Mouse (Mus musculus): ENCODE results near the gene Pou4f2. TPM values are rescaled to one million over a fixed set of nuclear protein-coding genes. Genes with fewer than 3 reads are reported as not detected.

Pou4f2 gene
- not detected in 2 replicates for polyA plus RNA-seq (2015; fragmentation: Nextera tagmentation; extraction: Ambion mirVana)

- H3K9ac ChIP-seq (ENCODE audit: low read depth, low read length): no peak within 1 kb of the TSS
- H3K36me3 ChIP-seq (ENCODE audit: control insufficient read depth, insufficient read depth, low read length): no peaks in the 10 kb centered on the region
- H3K27me3 ChIP-seq (replicated peaks; ENCODE audit: control insufficient read depth, insufficient read depth, low read length): peaks cover 68% of the 10 kb centered on the region
- peak within 1 kb of the TSS; percentile 39 for H3K4me3 ChIP-seq (ENCODE audit: low read length)
- H3K27ac ChIP-seq (ENCODE audit: low read length): no peak within 1 kb of the TSS
- ATAC-seq: 0 out of 2 replicates have a peak, but pooled peaks have one; percentile 18
- H3K9me3 ChIP-seq (ENCODE audit: control insufficient read depth, low read length): no peaks in the 10 kb centered on the region
- peak within 1 kb of the TSS; percentile 75 for H3K4me2 ChIP-seq (ENCODE audit: low read depth, low read length)
- peaks cover 18% of the 10 kb centered on the region; the same call in 1 of the 2 replicates for H3K4me1 ChIP-seq (ENCODE audit: control insufficient read depth, insufficient read depth, low read length)
- WGBS: under 1% methylated on average over 48 of the region's 54 CpGs
Measured at GRCm38 (mm10) chr8:78436071-78436651, at the start of gene Pou4f2. Gene Pou4f2 (minus strand): TSS chr8:78436645.

GRCm38 (mm10) chr8:78477051-78477829 lies 40.8 kb upstream of the Pou4f2 start:
- Histone ChIP-seq H3K27me3 (replicated peaks; ENCODE audit: control insufficient read depth, insufficient read depth, low read length) (no peaks in the 10 kb centered on the region), H3K4me2 (ENCODE audit: low read depth, low read length) (no peak overlapping the region), H3K9ac (ENCODE audit: low read depth, low read length) (no peak overlapping the region), H3K27ac (ENCODE audit: low read length) (no peak overlapping the region), H3K36me3 (ENCODE audit: control insufficient read depth, insufficient read depth, low read length) (no peaks in the 10 kb centered on the region), H3K4me1 (ENCODE audit: control insufficient read depth, insufficient read depth, low read length) (no peaks in the 10 kb centered on the region), H3K4me3 (ENCODE audit: low read length) (no peak overlapping the region), H3K9me3 (ENCODE audit: control insufficient read depth, low read length) (no peaks in the 10 kb centered on the region)
- no peak for ATAC-seq
- 39% methylated on average over 6 of the region's 6 CpGs for WGBS

GRCm38 (mm10) chr8:78467889-78468288 lies 31.4 kb upstream of the Pou4f2 start:
- H3K27me3 ChIP-seq (replicated peaks; ENCODE audit: control insufficient read depth, insufficient read depth, low read length): no peaks in the 10 kb centered on the region
- H3K36me3 ChIP-seq (ENCODE audit: control insufficient read depth, insufficient read depth, low read length): no peaks in the 10 kb centered on the region
- H3K4me2 ChIP-seq (ENCODE audit: low read depth, low read length): no peak overlapping the region
- WGBS: 91% methylated on average over 2 of the region's 2 CpGs
- H3K4me1 ChIP-seq (ENCODE audit: control insufficient read depth, insufficient read depth, low read length): no peaks in the 10 kb centered on the region
- no peaks in the 10 kb centered on the region for H3K9me3 ChIP-seq (ENCODE audit: control insufficient read depth, low read length)
- no peak for ATAC-seq
- no peak overlapping the region for H3K4me3 ChIP-seq (ENCODE audit: low read length)
- H3K9ac ChIP-seq (ENCODE audit: low read depth, low read length): no peak overlapping the region
- no peak overlapping the region for H3K27ac ChIP-seq (ENCODE audit: low read length)

GRCm38 (mm10) chr8:78463941-78464340 lies 27.5 kb upstream of the Pou4f2 start:
- no peaks in the 10 kb centered on the region for H3K9me3 ChIP-seq (ENCODE audit: control insufficient read depth, low read length)
- no peaks in the 10 kb centered on the region for H3K4me1 ChIP-seq (ENCODE audit: control insufficient read depth, insufficient read depth, low read length)
- no peak overlapping the region for H3K4me3 ChIP-seq (ENCODE audit: low read length)
- no peak overlapping the region for H3K9ac ChIP-seq (ENCODE audit: low read depth, low read length)
- no peaks in the 10 kb centered on the region for H3K27me3 ChIP-seq (replicated peaks; ENCODE audit: control insufficient read depth, insufficient read depth, low read length)
- H3K27ac ChIP-seq (ENCODE audit: low read length): no peak overlapping the region
- no peaks in the 10 kb centered on the region for H3K36me3 ChIP-seq (ENCODE audit: control insufficient read depth, insufficient read depth, low read length)
- no peak overlapping the region for H3K4me2 ChIP-seq (ENCODE audit: low read depth, low read length)
- WGBS: 76% methylated on average over 2 of the region's 2 CpGs
- ATAC-seq: no peak

- WGBS: 71% methylated on average over 3 of the region's 3 CpGs
- Histone ChIP-seq H3K9ac (ENCODE audit: low read depth, low read length) (no peak overlapping the region), H3K27me3 (replicated peaks; ENCODE audit: control insufficient read depth, insufficient read depth, low read length) (no peaks in the 10 kb centered on the region), H3K4me3 (ENCODE audit: low read length) (no peak overlapping the region), H3K4me2 (ENCODE audit: low read depth, low read length) (no peak overlapping the region), H3K36me3 (ENCODE audit: control insufficient read depth, insufficient read depth, low read length) (no peaks in the 10 kb centered on the region), H3K27ac (ENCODE audit: low read length) (no peak overlapping the region), H3K9me3 (ENCODE audit: control insufficient read depth, low read length) (no peaks in the 10 kb centered on the region), H3K4me1 (ENCODE audit: control insufficient read depth, insufficient read depth, low read length) (no peaks in the 10 kb centered on the region)
- ATAC-seq: no peak
Measured at GRCm38 (mm10) chr8:78456441-78456840, 20.0 kb upstream of the Pou4f2 start.

- H3K36me3 ChIP-seq (ENCODE audit: control insufficient read depth, insufficient read depth, low read length): no peaks in the 10 kb centered on the region
- peaks cover 17% of the 10 kb centered on the region for H3K27me3 ChIP-seq (replicated peaks; ENCODE audit: control insufficient read depth, insufficient read depth, low read length)
- no peaks in the 10 kb centered on the region for H3K9me3 ChIP-seq (ENCODE audit: control insufficient read depth, low read length)
- no peak overlapping the region for H3K4me3 ChIP-seq (ENCODE audit: low read length)
- H3K4me1 ChIP-seq (ENCODE audit: control insufficient read depth, insufficient read depth, low read length): peaks cover 3% of the 10 kb centered on the region; the same call in 1 of the 2 replicates
- no peak overlapping the region for H3K27ac ChIP-seq (ENCODE audit: low read length)
- WGBS: 83% methylated on average over 1 of the region's 1 CpGs
- no peak for ATAC-seq
- no peak overlapping the region for H3K9ac ChIP-seq (ENCODE audit: low read depth, low read length)
- H3K4me2 ChIP-seq (ENCODE audit: low read depth, low read length): no peak overlapping the region
Measured at GRCm38 (mm10) chr8:78442781-78443180, 6.3 kb upstream of the Pou4f2 start.

- Histone ChIP-seq H3K27me3 (replicated peaks; ENCODE audit: control insufficient read depth, insufficient read depth, low read length) (peaks cover 59% of the 10 kb centered on the region), H3K4me2 (ENCODE audit: low read depth, low read length) (peak overlapping the region; percentile 22; the same call in 1 of the 2 replicates)
- WGBS: under 1% methylated on average over 18 of the region's 18 CpGs
Measured at GRCm38 (mm10) chr8:78438121-78438520, 1.7 kb upstream of the Pou4f2 start.

GRCm38 (mm10) chr8:78437140-78438045 lies 948 bp upstream of the Pou4f2 start:
- no peak overlapping the region for H3K9ac ChIP-seq (ENCODE audit: low read depth, low read length)
- H3K4me2 ChIP-seq (ENCODE audit: low read depth, low read length): 0 out of 2 replicates have a peak overlapping the region, but pooled peaks have one; percentile 22
- H3K9me3 ChIP-seq (ENCODE audit: control insufficient read depth, low read length): no peaks in the 10 kb centered on the region
- 3% methylated on average over 32 of the region's 32 CpGs for WGBS
- H3K27ac ChIP-seq (ENCODE audit: low read length): no peak overlapping the region
- peak overlapping the region; percentile 14; the same call in 1 of the 2 replicates for H3K4me3 ChIP-seq (ENCODE audit: low read length)
- H3K4me1 ChIP-seq (ENCODE audit: control insufficient read depth, insufficient read depth, low read length): peaks cover 18% of the 10 kb centered on the region; the same call in 1 of the 2 replicates
- no peak for ATAC-seq
- no peaks in the 10 kb centered on the region for H3K36me3 ChIP-seq (ENCODE audit: control insufficient read depth, insufficient read depth, low read length)
- H3K27me3 ChIP-seq (replicated peaks; ENCODE audit: control insufficient read depth, insufficient read depth, low read length): peaks cover 63% of the 10 kb centered on the region

More at GRCm38 (mm10) chr8:78438121-78438520, 1.7 kb upstream of the Pou4f2 start:
- no peak overlapping the region for H3K27ac ChIP-seq (ENCODE audit: low read length)
- H3K4me3 ChIP-seq (ENCODE audit: low read length): peak overlapping the region; percentile 14; the same call in 1 of the 2 replicates
- no peaks in the 10 kb centered on the region for H3K9me3 ChIP-seq (ENCODE audit: control insufficient read depth, low read length)
- no peak overlapping the region for H3K9ac ChIP-seq (ENCODE audit: low read depth, low read length)
- ATAC-seq: no peak
- no peaks in the 10 kb centered on the region for H3K36me3 ChIP-seq (ENCODE audit: control insufficient read depth, insufficient read depth, low read length)
- peaks cover 18% of the 10 kb centered on the region; the same call in 1 of the 2 replicates for H3K4me1 ChIP-seq (ENCODE audit: control insufficient read depth, insufficient read depth, low read length)

- no peak for ATAC-seq
- no peak overlapping the region for H3K27ac ChIP-seq (ENCODE audit: low read length)
- H3K9ac ChIP-seq (ENCODE audit: low read depth, low read length): no peak overlapping the region
- peaks cover 18% of the 10 kb centered on the region; the same call in 1 of the 2 replicates for H3K4me1 ChIP-seq (ENCODE audit: control insufficient read depth, insufficient read depth, low read length)
- H3K27me3 ChIP-seq (replicated peaks; ENCODE audit: control insufficient read depth, insufficient read depth, low read length): peaks cover 69% of the 10 kb centered on the region
- no peaks in the 10 kb centered on the region for H3K9me3 ChIP-seq (ENCODE audit: control insufficient read depth, low read length)
- H3K4me3 ChIP-seq (ENCODE audit: low read length): peak overlapping the region; percentile 39
- peak overlapping the region; percentile 75 for H3K4me2 ChIP-seq (ENCODE audit: low read depth, low read length)
- no peaks in the 10 kb centered on the region for H3K36me3 ChIP-seq (ENCODE audit: control insufficient read depth, insufficient read depth, low read length)
- under 1% methylated on average over 20 of the region's 25 CpGs for WGBS
Measured at GRCm38 (mm10) chr8:78436661-78437060, 216 bp upstream of the Pou4f2 start.
